Mouse (Mus musculus) midbrain, embryonic 12.5 days (tissue): ENCODE results near the gene Tfec. TPM values are rescaled to one million over a fixed set of nuclear protein-coding genes. Genes with fewer than 3 reads are reported as not detected.

Experiments used
- ATAC-seq: fragments of 200-750 bp; cut with Nextera tagmentation; 2 replicates; pipeline ENCODE4 v1.8.0; 2017; ENCODE audit warnings: low read depth, moderate TSS enrichment, moderate library complexity; ENCODE audit not compliant: low FRiP score
- H3K27ac ChIP-seq: fragments of 300-500 bp; sonication (generic); replicated peaks from 2 replicates; pipeline ENCODE4 v1.5.1; 2016; ENCODE audit warnings: mild to moderate bottlenecking
- H3K27me3 ChIP-seq: fragments of 300-500 bp; sonication (generic); 2 replicates; pipeline ENCODE4 v1.6.1; 2016; ENCODE audit warnings: mild to moderate bottlenecking
- H3K36me3 ChIP-seq: fragments of 300-500 bp; sonication (generic); 2 replicates; pipeline ENCODE4 v1.6.1; 2016
- H3K4me1 ChIP-seq: fragments of 300-500 bp; sonication (generic); 2 replicates; pipeline ENCODE4 v1.6.1; 2016
- H3K4me2 ChIP-seq: fragments of 300-500 bp; sonication (generic); replicated peaks from 2 replicates; pipeline ENCODE4 v1.6.1; 2016; ENCODE audit warnings: mild to moderate bottlenecking, moderate library complexity
- H3K4me3 ChIP-seq: fragments of 300-500 bp; sonication (generic); 2 replicates; pipeline ENCODE4 v1.5.1; 2016; ENCODE audit warnings: mild to moderate bottlenecking
- H3K9ac ChIP-seq: fragments of 300-500 bp; sonication (generic); replicated peaks from 2 replicates; pipeline ENCODE4 v1.6.1; 2016; ENCODE audit warnings: mild to moderate bottlenecking, moderate library complexity
- H3K9me3 ChIP-seq: fragments of 300-500 bp; sonication (generic); 2 replicates; pipeline ENCODE4 v1.6.1; 2016; ENCODE audit warnings: mild to moderate bottlenecking
- WGBS: fragments of 180-500 bp; shearing (Covaris S2); methylation state at CpG from one replicate; pipeline ENCODE4 v1.1.7; 2016; 5-methylcytosine and 5-hydroxymethylcytosine counted together
- polyA plus RNA-seq: library from polyadenylated mRNA; unstranded; fragments of >200 nt; fragmentation: Nextera tagmentation; extraction: Ambion mirVana; gene quantifications from 2 replicates; pipeline ENCODE4 v1.2.1, GENCODE M21; 2016

The Tfec gene
- polyA plus RNA-seq, 1 experiment from 2014 or later: 1.3 TPM

GRCm38 (mm10) chr6:16862050-16862449, 36.2 kb downstream of the Tfec start:
- Histone ChIP-seq H3K4me3 (no peak overlapping the region), H3K27ac (no peak overlapping the region), H3K4me2 (no peak overlapping the region), H3K9ac (no peak overlapping the region), H3K9me3 (no peaks in the 10 kb centered on the region), H3K27me3 (no peaks in the 10 kb centered on the region), H3K36me3 (no peaks in the 10 kb centered on the region), H3K4me1 (no peaks in the 10 kb centered on the region)
- ATAC-seq: no peak
- 87% methylated on average over 3 of the region's 3 CpGs for WGBS

- WGBS: 91% methylated on average over 7 of the region's 7 CpGs
- no peak overlapping the region for H3K27ac ChIP-seq
- H3K4me3 ChIP-seq: no peak overlapping the region
- no peaks in the 10 kb centered on the region for H3K4me1 ChIP-seq
- no peaks in the 10 kb centered on the region for H3K27me3 ChIP-seq
- no peak overlapping the region for H3K9ac ChIP-seq
- H3K9me3 ChIP-seq: no peaks in the 10 kb centered on the region
- ATAC-seq: no peak
- no peaks in the 10 kb centered on the region for H3K36me3 ChIP-seq
- H3K4me2 ChIP-seq: no peak overlapping the region
Observed at GRCm38 (mm10) chr6:16855879-16856545, 42.2 kb downstream of the Tfec start.

GRCm38 (mm10) chr6:16854977-16855376, 43.3 kb downstream of the Tfec start:
- ATAC-seq: no peak
- no peak overlapping the region for H3K27ac ChIP-seq
- no peak overlapping the region for H3K4me2 ChIP-seq
- no peaks in the 10 kb centered on the region for H3K9me3 ChIP-seq
- WGBS: 79% methylated on average over 9 of the region's 9 CpGs
- no peaks in the 10 kb centered on the region for H3K36me3 ChIP-seq
- H3K27me3 ChIP-seq: no peaks in the 10 kb centered on the region
- no peak overlapping the region for H3K4me3 ChIP-seq
- no peaks in the 10 kb centered on the region for H3K4me1 ChIP-seq
- no peak overlapping the region for H3K9ac ChIP-seq

GRCm38 (mm10) chr6:16846521-16846920, 51.7 kb downstream of the Tfec start:
- Histone ChIP-seq H3K9me3 (no peaks in the 10 kb centered on the region), H3K9ac (no peak overlapping the region), H3K27ac (no peak overlapping the region), H3K27me3 (no peaks in the 10 kb centered on the region), H3K36me3 (no peaks in the 10 kb centered on the region), H3K4me1 (no peaks in the 10 kb centered on the region), H3K4me2 (no peak overlapping the region), H3K4me3 (no peak overlapping the region)
- 73% methylated on average over 7 of the region's 7 CpGs for WGBS
- no peak for ATAC-seq

GRCm38 (mm10) chr6:16835631-16836030, 62.6 kb downstream of the Tfec start:
- WGBS: 86% methylated on average over 1 of the region's 1 CpGs

GRCm38 (mm10) chr6:16828304-16828703, 69.9 kb downstream of the Tfec start:
- H3K36me3 ChIP-seq: no peaks in the 10 kb centered on the region
- H3K9me3 ChIP-seq: no peaks in the 10 kb centered on the region
- H3K9ac ChIP-seq: no peak overlapping the region
- no peaks in the 10 kb centered on the region for H3K4me1 ChIP-seq
- no peak overlapping the region for H3K4me2 ChIP-seq
- no peak for ATAC-seq
- H3K27ac ChIP-seq: no peak overlapping the region
- H3K4me3 ChIP-seq: no peak overlapping the region
- no peaks in the 10 kb centered on the region for H3K27me3 ChIP-seq

More at GRCm38 (mm10) chr6:16835631-16836030, 62.6 kb downstream of the Tfec start:
- Histone ChIP-seq H3K4me1 (no peaks in the 10 kb centered on the region), H3K9ac (no peak overlapping the region), H3K36me3 (no peaks in the 10 kb centered on the region), H3K27ac (no peak overlapping the region), H3K4me3 (no peak overlapping the region), H3K27me3 (no peaks in the 10 kb centered on the region), H3K9me3 (no peaks in the 10 kb centered on the region), H3K4me2 (no peak overlapping the region)
- no peak for ATAC-seq

- ATAC-seq: no peak
Observed at GRCm38 (mm10) chr6:16821985-16822384, 76.3 kb downstream of the Tfec start.

GRCm38 (mm10) chr6:16806302-16806701, 91.9 kb downstream of the Tfec start:
- no peaks in the 10 kb centered on the region for H3K4me1 ChIP-seq
- no peak overlapping the region for H3K4me2 ChIP-seq
- 91% methylated on average over 1 of the region's 1 CpGs for WGBS

More at GRCm38 (mm10) chr6:16821985-16822384, 76.3 kb downstream of the Tfec start:
- WGBS: 71% methylated on average over 1 of the region's 1 CpGs
- Histone ChIP-seq H3K36me3 (no peaks in the 10 kb centered on the region), H3K9ac (no peak overlapping the region), H3K4me3 (no peak overlapping the region), H3K27me3 (no peaks in the 10 kb centered on the region), H3K4me2 (no peak overlapping the region), H3K4me1 (no peaks in the 10 kb centered on the region), H3K27ac (no peak overlapping the region), H3K9me3 (no peaks in the 10 kb centered on the region)

GRCm38 (mm10) chr6:16797669-16798068, 100.6 kb downstream of the Tfec start:
- Histone ChIP-seq H3K9me3 (no peaks in the 10 kb centered on the region), H3K27me3 (no peaks in the 10 kb centered on the region), H3K4me1 (no peaks in the 10 kb centered on the region), H3K4me2 (no peak overlapping the region), H3K36me3 (no peaks in the 10 kb centered on the region), H3K9ac (no peak overlapping the region), H3K4me3 (no peak overlapping the region), H3K27ac (no peak overlapping the region)
- WGBS: 31% methylated on average over 10 of the region's 10 CpGs
- peak; percentile 55 for ATAC-seq

More at GRCm38 (mm10) chr6:16806302-16806701, 91.9 kb downstream of the Tfec start:
- Histone ChIP-seq H3K9me3 (no peaks in the 10 kb centered on the region), H3K27ac (no peak overlapping the region), H3K27me3 (no peaks in the 10 kb centered on the region), H3K36me3 (no peaks in the 10 kb centered on the region), H3K9ac (no peak overlapping the region), H3K4me3 (no peak overlapping the region)
- ATAC-seq: no peak

GRCm38 (mm10) chr6:16796914-16797313, 101.3 kb downstream of the Tfec start:
- Histone ChIP-seq H3K4me3 (no peak overlapping the region), H3K27ac (no peak overlapping the region), H3K36me3 (no peaks in the 10 kb centered on the region), H3K9ac (no peak overlapping the region), H3K4me1 (no peaks in the 10 kb centered on the region), H3K9me3 (no peaks in the 10 kb centered on the region), H3K27me3 (no peaks in the 10 kb centered on the region), H3K4me2 (no peak overlapping the region)
- ATAC-seq: no peak; the same call in 1 of the 2 replicates
- 58% methylated on average over 9 of the region's 9 CpGs for WGBS

GRCm38 (mm10) chr6:16794036-16794435, 104.2 kb downstream of the Tfec start:
- 85% methylated on average over 7 of the region's 7 CpGs for WGBS
- no peak for ATAC-seq

GRCm38 (mm10) chr6:16785166-16785565, 113.1 kb downstream of the Tfec start:
- H3K9me3 ChIP-seq: no peaks in the 10 kb centered on the region
- no peak overlapping the region for H3K4me2 ChIP-seq
- H3K4me1 ChIP-seq: no peaks in the 10 kb centered on the region
- no peaks in the 10 kb centered on the region for H3K36me3 ChIP-seq
- no peak overlapping the region for H3K9ac ChIP-seq
- no peak for ATAC-seq
- H3K27me3 ChIP-seq: no peaks in the 10 kb centered on the region
- H3K4me3 ChIP-seq: no peak overlapping the region
- 80% methylated on average over 3 of the region's 3 CpGs for WGBS
- H3K27ac ChIP-seq: no peak overlapping the region

More at GRCm38 (mm10) chr6:16794036-16794435, 104.2 kb downstream of the Tfec start:
- Histone ChIP-seq H3K4me2 (no peak overlapping the region), H3K4me3 (no peak overlapping the region), H3K27me3 (no peaks in the 10 kb centered on the region), H3K9me3 (no peaks in the 10 kb centered on the region), H3K36me3 (no peaks in the 10 kb centered on the region), H3K4me1 (no peaks in the 10 kb centered on the region), H3K9ac (no peak overlapping the region), H3K27ac (no peak overlapping the region)
